Mouse (Mus musculus) forebrain, embryonic 15.5 days (tissue): Measurements from ENCODE around the gene Aarsd1. TPM values are rescaled to one million over a fixed set of nuclear protein-coding genes. Genes with fewer than 3 reads are reported as not detected.
A peak's percentile ranks its signal among the peaks of the same experiment; 100 is the strongest.
"Not testable (repeated sequence)": the region's sequence is repeated elsewhere in the genome, so short reads cannot be mapped to it uniquely, and the experiment has no call there.

ENCODE experiments used
- ATAC-seq: fragments of 200-750 bp; cut with Nextera tagmentation; replicated peaks from 2 replicates; pipeline ENCODE4 v1.8.0; 2017; ENCODE audit warnings: mild to moderate bottlenecking, moderate TSS enrichment, moderate library complexity
- H3K27ac ChIP-seq: fragments of 300-500 bp; sonication (generic); replicated peaks from 2 replicates; pipeline ENCODE4 v1.5.1; 2015; ENCODE audit warnings: mild to moderate bottlenecking, inconsistent platforms
- H3K27me3 ChIP-seq: fragments of 300-500 bp; sonication (generic); 2 replicates; pipeline ENCODE4 v1.6.1; 2015; ENCODE audit warnings: inconsistent platforms
- H3K36me3 ChIP-seq: fragments of 300-500 bp; sonication (generic); 2 replicates; pipeline ENCODE4 v1.6.1; 2015; ENCODE audit warnings: mild to moderate bottlenecking, inconsistent platforms
- H3K4me1 ChIP-seq: fragments of 300-500 bp; sonication (generic); 2 replicates; pipeline ENCODE4 v1.6.1; 2015; ENCODE audit warnings: inconsistent platforms
- H3K4me2 ChIP-seq: fragments of 300-500 bp; sonication (generic); replicated peaks from 2 replicates; pipeline ENCODE4 v1.6.1; 2015; ENCODE audit warnings: mild to moderate bottlenecking, inconsistent platforms
- H3K4me3 ChIP-seq: fragments of 300-500 bp; sonication (generic); 2 replicates; pipeline ENCODE4 v1.5.1; 2015; ENCODE audit warnings: mild to moderate bottlenecking, inconsistent platforms
- H3K9ac ChIP-seq: fragments of 300-500 bp; sonication (generic); replicated peaks from 2 replicates; pipeline ENCODE4 v1.6.1; 2015; ENCODE audit warnings: mild to moderate bottlenecking, inconsistent platforms
- H3K9me3 ChIP-seq: fragments of 300-500 bp; sonication (generic); 2 replicates; pipeline ENCODE4 v1.6.1; 2016; ENCODE audit warnings: inconsistent platforms
- WGBS: fragments of 180-500 bp; shearing (Covaris S2); methylation state at CpG from one replicate; pipeline ENCODE4 v1.1.7; 2015; ENCODE audit warnings: mixed read lengths; 5-methylcytosine and 5-hydroxymethylcytosine counted together
- polyA plus RNA-seq: library from polyadenylated mRNA; unstranded; fragments of >200 nt; fragmentation: Nextera tagmentation; extraction: Ambion mirVana; gene quantifications from 2 replicates; pipeline ENCODE4 v1.2.1, GENCODE M21; 2015

The Aarsd1 gene
- polyA plus RNA-seq, 1 experiment from 2014 or later: 90.2 TPM

GRCm38 (mm10) chr11:101419610-101420009 lies 2.2 kb upstream of the Aarsd1 start:
- Histone ChIP-seq H3K4me1 (peaks cover 19% of the 10 kb centered on the region), H3K4me2 (no peak overlapping the region), H3K9ac (no peak overlapping the region), H3K36me3 (no peaks in the 10 kb centered on the region), H3K27ac (no peak overlapping the region), H3K9me3 (no peaks in the 10 kb centered on the region), H3K27me3 (no peaks in the 10 kb centered on the region), H3K4me3 (no peak overlapping the region)
- WGBS: 8% methylated on average over 3 of the region's 3 CpGs
- ATAC-seq: no peak

DNA sequence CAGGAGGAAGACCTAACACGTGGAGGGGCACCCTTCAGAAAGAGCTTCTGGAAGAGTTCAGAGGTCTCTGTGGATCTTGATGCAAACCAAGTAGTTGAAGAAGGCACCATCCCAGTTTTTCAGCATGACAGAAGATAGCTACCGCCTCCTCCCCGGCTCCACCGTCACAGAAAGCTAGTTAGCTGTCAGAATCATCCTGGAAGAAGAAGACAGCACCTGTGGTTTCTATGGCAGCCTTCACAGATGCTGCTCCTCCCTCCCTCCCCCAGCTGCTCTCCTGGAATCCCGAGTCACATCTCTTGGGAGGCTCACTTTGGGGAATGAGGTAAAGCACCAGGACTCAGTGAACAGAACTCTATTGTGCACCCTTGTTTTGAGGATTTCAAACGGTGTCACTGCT lies 1.6 kb upstream of the Aarsd1 start:
- Histone ChIP-seq H3K27ac (no peak overlapping the region), H3K4me1 (peaks cover 13% of the 10 kb centered on the region), H3K4me3 (no peak overlapping the region), H3K36me3 (peaks cover 2% of the 10 kb centered on the region; the same call in 1 of the 2 replicates), H3K4me2 (no peak overlapping the region), H3K9me3 (no peaks in the 10 kb centered on the region), H3K9ac (no peak overlapping the region), H3K27me3 (no peaks in the 10 kb centered on the region)
- ATAC-seq: no peak
- WGBS: 55% methylated on average over 6 of the region's 6 CpGs

DNA sequence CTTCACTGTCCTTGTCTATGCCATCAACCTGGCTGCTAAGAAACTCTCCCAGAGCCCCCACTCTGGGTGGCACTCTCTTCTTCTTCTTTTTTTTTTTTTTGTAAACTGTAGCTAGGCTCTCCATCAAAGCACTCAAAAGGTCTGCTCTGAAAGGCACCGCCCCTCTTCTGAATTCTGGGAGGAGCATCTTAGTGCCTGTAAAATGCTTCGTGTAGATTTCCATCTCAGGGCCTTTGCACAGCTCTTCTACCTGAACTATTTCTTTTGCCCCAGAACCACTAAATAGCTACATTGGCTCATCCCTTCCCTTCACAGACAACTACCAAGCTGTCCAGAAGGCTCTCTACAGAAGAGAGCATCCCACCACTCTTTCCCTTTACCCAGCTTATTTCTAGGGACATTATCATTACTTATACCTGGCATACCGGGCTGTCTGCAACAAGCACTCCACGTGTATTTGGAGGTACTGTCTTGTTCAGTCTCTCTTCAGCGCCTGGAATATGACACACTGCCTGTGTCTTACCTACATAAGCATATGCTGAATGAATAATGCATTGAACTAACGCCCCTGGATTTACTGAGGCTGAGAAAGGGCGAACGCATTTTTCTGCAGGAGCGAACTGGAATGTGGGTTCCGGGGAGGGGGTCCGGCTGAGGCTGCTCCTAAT lies 848 bp downstream of the Aarsd1 start:
- under 1% methylated on average over 11 of the region's 11 CpGs for WGBS

DNA sequence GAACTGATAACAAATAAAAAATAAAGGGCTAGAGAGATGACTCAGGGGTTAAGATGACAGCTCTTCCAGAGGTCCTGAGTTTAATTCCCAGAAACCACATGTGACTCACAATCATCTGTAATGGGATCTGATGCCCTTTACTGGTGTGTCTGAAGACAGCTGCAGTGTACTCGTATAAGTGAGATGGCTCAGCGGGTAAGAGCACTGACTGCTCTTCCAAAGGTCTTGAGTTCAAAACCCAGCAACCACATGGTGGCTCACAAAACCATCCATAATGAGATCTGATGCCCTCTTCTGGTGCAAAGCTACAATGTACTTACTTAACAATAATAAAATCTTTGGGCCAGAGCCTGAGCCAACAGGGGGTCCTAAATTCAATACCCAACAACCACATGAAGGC lies 2.1 kb downstream of the Aarsd1 start:
- Histone ChIP-seq H3K9ac (no peak overlapping the region), H3K27me3 (no peaks in the 10 kb centered on the region), H3K4me3 (no peak overlapping the region), H3K9me3 (no peaks in the 10 kb centered on the region), H3K4me2 (no peak overlapping the region), H3K4me1 (peaks cover 13% of the 10 kb centered on the region), H3K36me3 (peaks cover 31% of the 10 kb centered on the region), H3K27ac (no peak overlapping the region)
- 83% methylated on average over 2 of the region's 2 CpGs for WGBS
- ATAC-seq: no peak

More for the DNA sequence above, 848 bp downstream of the Aarsd1 start:
- Histone ChIP-seq H3K9me3 (no peaks in the 10 kb centered on the region), H3K9ac (peak overlapping the region; percentile 83), H3K4me3 (peak overlapping the region; percentile 88), H3K36me3 (peaks cover 20% of the 10 kb centered on the region), H3K27ac (peak overlapping the region; percentile 89), H3K4me2 (peak overlapping the region; percentile 73), H3K27me3 (no peaks in the 10 kb centered on the region), H3K4me1 (peaks cover 13% of the 10 kb centered on the region)
- ATAC-seq: peak; percentile 70; the same call in 1 of the 2 replicates

GRCm38 (mm10) chr11:101395110-101395509 lies 22.3 kb downstream of the Aarsd1 start:
- H3K4me1 ChIP-seq: peaks cover 7% of the 10 kb centered on the region; the same call in 1 of the 2 replicates
- no peak overlapping the region for H3K9ac ChIP-seq
- H3K4me2 ChIP-seq: no peak overlapping the region
- 0 out of 2 replicates have a peak, but pooled peaks have one; percentile 61 for ATAC-seq
- no peaks in the 10 kb centered on the region for H3K9me3 ChIP-seq
- H3K36me3 ChIP-seq: no peaks in the 10 kb centered on the region
- no peaks in the 10 kb centered on the region for H3K27me3 ChIP-seq
- H3K27ac ChIP-seq: peak overlapping the region; percentile 37; the same call in 1 of the 2 replicates
- WGBS: 3% methylated on average over 8 of the region's 8 CpGs
- no peak overlapping the region for H3K4me3 ChIP-seq

GRCm38 (mm10) chr11:101381817-101382216 lies 35.6 kb downstream of the Aarsd1 start:
- Histone ChIP-seq H3K4me1 (no peaks in the 10 kb centered on the region), H3K36me3 (no peaks in the 10 kb centered on the region), H3K4me3 (no peak overlapping the region), H3K27me3 (no peaks in the 10 kb centered on the region), H3K4me2 (no peak overlapping the region), H3K9me3 (no peaks in the 10 kb centered on the region), H3K27ac (no peak overlapping the region), H3K9ac (no peak overlapping the region)
- 0% methylated on average over 4 of the region's 4 CpGs for WGBS
- no peak for ATAC-seq

DNA sequence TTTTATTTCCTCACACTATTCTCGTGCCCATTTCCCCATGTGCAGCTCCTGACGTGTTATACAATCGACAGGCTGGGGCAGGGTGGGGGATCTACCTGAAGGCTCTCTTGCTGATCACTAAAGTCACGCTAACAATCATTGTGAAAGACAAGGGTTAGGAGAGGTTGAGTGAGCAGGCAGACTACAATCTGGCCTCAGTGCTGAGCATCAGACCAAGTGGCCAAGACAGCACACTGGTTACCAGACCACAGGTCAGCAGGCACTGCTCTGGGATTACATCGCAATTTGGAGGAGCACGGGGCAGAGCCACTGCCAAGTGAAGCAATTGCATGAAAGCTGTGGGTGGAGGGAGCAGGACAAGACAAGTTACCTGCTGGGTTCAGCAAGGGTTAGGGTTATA lies 38.5 kb downstream of the Aarsd1 start:
- WGBS: 77% methylated on average over 6 of the region's 6 CpGs
- ATAC-seq: no peak

DNA sequence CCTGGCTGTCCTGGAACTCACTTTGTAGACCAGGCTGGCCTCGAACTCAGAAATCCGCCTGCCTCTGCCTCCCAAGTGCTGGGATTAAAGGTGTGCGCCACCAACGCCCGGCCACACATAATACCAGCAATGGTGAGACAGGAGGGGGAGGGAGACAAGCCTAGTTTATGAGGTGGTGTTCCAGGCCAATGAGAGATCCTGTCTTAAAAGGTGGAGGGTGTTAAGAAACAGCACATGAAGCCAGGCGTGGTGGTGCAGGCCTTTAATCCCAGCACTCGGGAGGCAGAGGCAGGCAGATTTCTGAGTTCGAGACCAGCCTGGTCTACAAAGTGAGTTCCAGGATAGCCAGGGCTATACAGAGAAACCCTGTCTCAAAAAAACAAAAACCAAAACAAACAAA lies 39.2 kb downstream of the Aarsd1 start:
- not testable (repeated sequence) for H3K4me2 ChIP-seq, H3K9me3 ChIP-seq, ATAC-seq, H3K4me1 ChIP-seq, H3K9ac ChIP-seq, H3K4me3 ChIP-seq, H3K27me3 ChIP-seq, H3K36me3 ChIP-seq, H3K27ac ChIP-seq
- WGBS: 94% methylated on average over 8 of the region's 8 CpGs

More for the DNA sequence above, 38.5 kb downstream of the Aarsd1 start:
- H3K9ac ChIP-seq: no peak overlapping the region
- H3K4me1 ChIP-seq: no peaks in the 10 kb centered on the region
- H3K4me3 ChIP-seq: no peak overlapping the region
- H3K4me2 ChIP-seq: no peak overlapping the region
- no peaks in the 10 kb centered on the region for H3K36me3 ChIP-seq
- H3K9me3 ChIP-seq: no peaks in the 10 kb centered on the region
- no peaks in the 10 kb centered on the region for H3K27me3 ChIP-seq
- H3K27ac ChIP-seq: no peak overlapping the region

GRCm38 (mm10) chr11:101374421-101374938 lies 42.9 kb downstream of the Aarsd1 start:
- ATAC-seq: no peak
- WGBS: 67% methylated on average over 7 of the region's 7 CpGs

GRCm38 (mm10) chr11:101370141-101370540 lies 47.3 kb downstream of the Aarsd1 start:
- Histone ChIP-seq H3K36me3 (no peaks in the 10 kb centered on the region), H3K9ac (no peak overlapping the region), H3K27me3 (no peaks in the 10 kb centered on the region), H3K27ac (no peak overlapping the region), H3K4me1 (no peaks in the 10 kb centered on the region), H3K4me2 (no peak overlapping the region), H3K9me3 (no peaks in the 10 kb centered on the region), H3K4me3 (no peak overlapping the region)
- WGBS: 75% methylated on average over 5 of the region's 5 CpGs
- no peak for ATAC-seq

More at GRCm38 (mm10) chr11:101374421-101374938, 42.9 kb downstream of the Aarsd1 start:
- Histone ChIP-seq H3K9ac (no peak overlapping the region), H3K27ac (no peak overlapping the region), H3K4me2 (no peak overlapping the region), H3K36me3 (no peaks in the 10 kb centered on the region), H3K27me3 (no peaks in the 10 kb centered on the region), H3K4me1 (no peaks in the 10 kb centered on the region), H3K9me3 (no peaks in the 10 kb centered on the region), H3K4me3 (no peak overlapping the region)

DNA sequence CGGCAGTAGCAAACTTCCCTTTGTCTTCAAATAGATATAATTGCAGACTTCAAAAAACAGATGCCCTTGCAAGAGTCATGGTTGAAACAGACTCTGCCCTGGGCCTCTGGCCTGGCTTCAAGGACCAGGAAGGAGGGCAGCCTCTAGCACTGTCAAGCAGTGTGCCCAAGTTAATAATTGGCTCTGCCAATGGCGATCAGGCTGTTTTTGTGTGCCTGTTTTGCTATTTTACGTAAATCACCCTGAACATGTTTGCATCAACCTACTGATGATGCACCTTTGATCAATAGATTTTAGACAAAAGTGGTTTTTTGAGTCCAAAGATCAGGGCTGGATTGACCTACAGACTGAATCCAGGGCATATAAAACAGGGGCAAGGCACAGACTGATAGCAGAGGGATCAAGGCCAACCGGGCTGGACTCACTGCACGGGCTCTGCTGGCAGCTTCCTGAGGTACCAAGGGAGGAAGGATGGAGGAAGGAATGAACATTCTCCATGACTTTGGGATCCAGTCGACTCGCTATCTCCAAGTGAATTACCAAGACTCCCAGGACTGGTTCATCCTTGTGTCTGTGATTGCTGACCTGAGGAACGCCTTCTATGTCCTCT lies 50.0 kb downstream of the Aarsd1 start, which contains the start of gene G6pc:
TSS of gene G6pc (plus strand) at position 236 of the 610 bp plus-strand sequence.
- Histone ChIP-seq H3K4me3 (no peak within 1 kb of the TSS), H3K27me3 (no peaks in the 10 kb centered on the region), H3K4me1 (no peaks in the 10 kb centered on the region), H3K9me3 (no peaks in the 10 kb centered on the region), H3K27ac (no peak within 1 kb of the TSS), H3K4me2 (no peak within 1 kb of the TSS), H3K9ac (no peak within 1 kb of the TSS), H3K36me3 (no peaks in the 10 kb centered on the region)
- ATAC-seq: no peak
- 88% methylated on average over 8 of the region's 8 CpGs for whole genome bisulfite sequencing

GRCm38 (mm10) chr11:101364531-101364931 lies 52.9 kb downstream of the Aarsd1 start:
- no peak overlapping the region for H3K4me3 ChIP-seq
- no peak overlapping the region for H3K27ac ChIP-seq
- no peak overlapping the region for H3K9ac ChIP-seq
- H3K9me3 ChIP-seq: no peaks in the 10 kb centered on the region
- H3K36me3 ChIP-seq: no peaks in the 10 kb centered on the region
- no peak overlapping the region for H3K4me2 ChIP-seq
- no peaks in the 10 kb centered on the region for H3K27me3 ChIP-seq
- no peak for ATAC-seq
- 93% methylated on average over 5 of the region's 5 CpGs for WGBS
- no peaks in the 10 kb centered on the region for H3K4me1 ChIP-seq
